Mouse (Mus musculus): ENCODE results near the gene Pik3r1. TPM values are rescaled to one million over a fixed set of nuclear protein-coding genes. Genes with fewer than 3 reads are reported as not detected.

Gene Pik3r1
- polyA plus RNA-seq, 1 experiment from 2014 or later, result 25.5 TPM

DNA sequence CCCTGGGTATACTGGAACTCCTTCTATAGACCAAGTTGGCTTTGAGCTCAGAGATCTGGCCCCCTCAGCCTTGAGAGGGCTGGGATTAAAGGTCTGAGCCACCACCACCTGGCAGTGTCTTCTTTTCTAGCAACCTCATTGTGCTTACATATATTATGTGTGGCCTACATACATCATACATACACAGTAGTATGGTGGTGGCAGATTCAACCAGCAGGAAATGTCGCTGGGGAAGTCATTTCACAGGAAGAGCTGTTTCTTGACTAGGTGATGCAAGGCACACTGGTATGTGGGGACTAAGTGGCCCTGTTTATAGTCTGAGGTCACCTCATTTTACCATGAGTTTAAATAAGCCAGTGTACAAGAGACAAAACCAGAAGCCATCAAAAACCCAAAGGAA lies 87.9 kb downstream of the Pik3r1 start:
- 95% methylated on average over 1 of the region's 1 CpGs for WGBS
- H3K9ac ChIP-seq (ENCODE audit: low read length), result no peak overlapping the region
- H3K4me1 ChIP-seq (ENCODE audit: control insufficient read depth, insufficient read depth, low read length), result no peaks in the 10 kb centered on the region
- no peaks in the 10 kb centered on the region for H3K9me3 ChIP-seq (ENCODE audit: control insufficient read depth, low read length)
- H3K27me3 ChIP-seq (ENCODE audit: control insufficient read depth, insufficient read depth, low read length), result no peaks in the 10 kb centered on the region
- ATAC-seq (ENCODE audit: insufficient read depth, low FRiP score, low TSS enrichment) (no peak), DNase-seq (ENCODE audit: low spot score) (no peak)
- H3K36me3 ChIP-seq (ENCODE audit: control insufficient read depth, insufficient read depth, low read length), result 0 out of 2 replicates have a peak, but pooled peaks cover 1% of the 10 kb centered on the region
- H3K27ac ChIP-seq (ENCODE audit: low read depth, low read length), result no peak overlapping the region
- no peak overlapping the region for H3K4me3 ChIP-seq (ENCODE audit: low read depth, low read length)
- H3K4me2 ChIP-seq (ENCODE audit: low read depth), result no peak overlapping the region

DNA sequence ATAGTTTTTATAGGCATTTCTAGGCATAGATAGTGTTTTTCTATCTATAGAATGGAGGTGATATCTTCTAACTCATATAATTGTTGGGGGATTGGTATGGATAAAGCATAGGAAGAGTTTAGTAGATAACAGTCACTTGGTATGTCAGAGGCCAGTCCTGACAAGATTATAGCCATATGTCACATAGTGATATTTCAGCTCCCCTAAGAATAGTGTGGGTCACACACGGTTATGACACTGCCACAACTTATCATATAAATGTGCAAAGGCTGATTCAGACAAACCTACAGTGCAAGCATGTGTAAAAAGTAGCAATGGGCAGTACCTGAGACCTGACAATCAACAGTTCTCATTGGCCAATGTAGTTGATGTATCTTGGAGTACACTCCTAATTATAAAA lies 89.0 kb downstream of the Pik3r1 start:
- ATAC-seq (ENCODE audit: insufficient read depth, low FRiP score, low TSS enrichment) (no peak), DNase-seq (ENCODE audit: low spot score) (no peak)
- Histone ChIP-seq H3K27me3 (ENCODE audit: control insufficient read depth, insufficient read depth, low read length) (no peaks in the 10 kb centered on the region), H3K9me3 (ENCODE audit: control insufficient read depth, low read length) (no peaks in the 10 kb centered on the region), H3K4me2 (ENCODE audit: low read depth) (no peak overlapping the region), H3K9ac (ENCODE audit: low read length) (no peak overlapping the region), H3K36me3 (ENCODE audit: control insufficient read depth, insufficient read depth, low read length) (no peaks in the 10 kb centered on the region), H3K4me1 (ENCODE audit: control insufficient read depth, insufficient read depth, low read length) (no peaks in the 10 kb centered on the region), H3K27ac (ENCODE audit: low read depth, low read length) (no peak overlapping the region), H3K4me3 (ENCODE audit: low read depth, low read length) (no peak overlapping the region)
- WGBS, result 85% methylated on average over 1 of the region's 1 CpGs

DNA sequence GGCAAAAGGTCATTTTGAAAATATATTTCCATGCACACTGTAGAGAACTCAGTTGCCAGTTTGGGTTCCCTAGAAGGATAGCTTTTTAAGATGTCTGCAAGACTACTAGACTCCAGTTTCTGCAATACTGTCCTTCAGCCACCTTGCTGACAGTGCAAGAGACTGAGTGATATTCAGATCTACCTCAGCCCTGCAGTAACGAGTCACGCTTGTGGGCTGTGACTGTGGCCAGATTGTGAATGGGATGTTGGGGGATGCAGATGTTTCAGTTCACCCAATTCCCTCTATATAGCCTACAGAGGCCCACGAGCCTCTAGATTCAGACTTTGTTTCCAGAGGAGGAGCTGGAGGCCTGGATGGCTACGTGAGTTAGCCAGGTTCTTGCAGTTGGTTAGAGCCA lies 90.0 kb downstream of the Pik3r1 start:
- Histone ChIP-seq H3K36me3 (ENCODE audit: control insufficient read depth, insufficient read depth, low read length) (no peaks in the 10 kb centered on the region), H3K4me3 (ENCODE audit: low read depth, low read length) (no peak overlapping the region), H3K27ac (ENCODE audit: low read depth, low read length) (no peak overlapping the region), H3K4me2 (ENCODE audit: low read depth) (no peak overlapping the region), H3K4me1 (ENCODE audit: control insufficient read depth, insufficient read depth, low read length) (no peaks in the 10 kb centered on the region), H3K9me3 (ENCODE audit: control insufficient read depth, low read length) (no peaks in the 10 kb centered on the region), H3K27me3 (ENCODE audit: control insufficient read depth, insufficient read depth, low read length) (no peaks in the 10 kb centered on the region), H3K9ac (ENCODE audit: low read length) (no peak overlapping the region)
- WGBS, result 88% methylated on average over 4 of the region's 4 CpGs
- ATAC-seq (ENCODE audit: insufficient read depth, low FRiP score, low TSS enrichment), result no peak
- no peak for DNase-seq (ENCODE audit: low spot score)

DNA sequence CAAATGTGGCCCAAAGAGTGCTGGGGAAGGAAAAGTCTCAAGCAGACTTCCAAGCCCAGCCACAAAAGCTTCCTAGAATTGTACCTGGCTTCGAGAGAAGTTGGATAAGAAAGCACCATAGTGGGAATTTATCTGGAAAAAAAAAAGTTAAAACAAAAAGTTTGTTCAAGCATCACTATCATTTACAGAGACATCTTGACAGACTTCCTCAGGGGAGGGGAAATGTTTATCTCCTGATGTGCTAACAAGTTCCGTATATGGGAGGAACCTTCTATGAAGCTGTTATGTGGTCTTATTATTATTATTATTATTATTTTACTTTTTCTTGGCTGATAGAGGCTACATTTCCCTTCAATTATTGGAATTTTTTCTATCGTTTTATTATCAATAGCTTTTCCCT lies 94.1 kb downstream of the Pik3r1 start:
- DNase-seq (ENCODE audit: low spot score) (no peak), ATAC-seq (ENCODE audit: insufficient read depth, low FRiP score, low TSS enrichment) (no peak)
- Histone ChIP-seq H3K9ac (ENCODE audit: low read length) (no peak overlapping the region), H3K9me3 (ENCODE audit: control insufficient read depth, low read length) (no peaks in the 10 kb centered on the region), H3K27me3 (ENCODE audit: control insufficient read depth, insufficient read depth, low read length) (no peaks in the 10 kb centered on the region), H3K36me3 (ENCODE audit: control insufficient read depth, insufficient read depth, low read length) (no peaks in the 10 kb centered on the region), H3K4me1 (ENCODE audit: control insufficient read depth, insufficient read depth, low read length) (no peaks in the 10 kb centered on the region), H3K4me2 (ENCODE audit: low read depth) (no peak overlapping the region), H3K4me3 (ENCODE audit: low read depth, low read length) (no peak overlapping the region), H3K27ac (ENCODE audit: low read depth, low read length) (no peak overlapping the region)
- WGBS, result 89% methylated on average over 3 of the region's 3 CpGs

DNA sequence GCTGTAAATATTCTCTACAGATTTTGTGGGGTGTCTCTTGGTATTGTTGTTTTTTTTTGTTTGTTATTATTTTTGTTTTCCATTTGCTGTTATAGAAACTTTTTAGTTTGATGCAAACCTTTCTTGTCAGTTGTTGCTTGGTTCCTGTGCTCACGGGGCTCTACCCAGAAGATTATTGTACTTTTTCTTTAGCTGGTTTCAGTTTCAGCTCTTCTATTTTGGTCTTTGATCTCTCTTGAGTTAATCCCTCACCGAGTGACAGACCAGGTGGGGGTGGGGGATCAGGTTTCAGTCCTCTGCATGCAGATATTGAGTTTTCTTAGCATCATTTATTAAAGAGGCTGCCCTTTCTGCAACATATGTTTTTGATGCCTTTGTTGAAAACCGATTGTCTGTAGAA lies 99.2 kb downstream of the Pik3r1 start:
- Histone ChIP-seq H3K9me3 (ENCODE audit: control insufficient read depth, low read length) (no peaks in the 10 kb centered on the region), H3K4me2 (ENCODE audit: low read depth) (no peak overlapping the region), H3K27ac (ENCODE audit: low read depth, low read length) (no peak overlapping the region), H3K27me3 (ENCODE audit: control insufficient read depth, insufficient read depth, low read length) (no peaks in the 10 kb centered on the region), H3K4me1 (ENCODE audit: control insufficient read depth, insufficient read depth, low read length) (no peaks in the 10 kb centered on the region), H3K4me3 (ENCODE audit: low read depth, low read length) (no peak overlapping the region), H3K9ac (ENCODE audit: low read length) (no peak overlapping the region), H3K36me3 (ENCODE audit: control insufficient read depth, insufficient read depth, low read length) (no peaks in the 10 kb centered on the region)
- peak; percentile 14 for DNase-seq (ENCODE audit: low spot score)
- 54% methylated on average over 3 of the region's 3 CpGs for WGBS
- ATAC-seq (ENCODE audit: insufficient read depth, low FRiP score, low TSS enrichment), result no peak

DNA sequence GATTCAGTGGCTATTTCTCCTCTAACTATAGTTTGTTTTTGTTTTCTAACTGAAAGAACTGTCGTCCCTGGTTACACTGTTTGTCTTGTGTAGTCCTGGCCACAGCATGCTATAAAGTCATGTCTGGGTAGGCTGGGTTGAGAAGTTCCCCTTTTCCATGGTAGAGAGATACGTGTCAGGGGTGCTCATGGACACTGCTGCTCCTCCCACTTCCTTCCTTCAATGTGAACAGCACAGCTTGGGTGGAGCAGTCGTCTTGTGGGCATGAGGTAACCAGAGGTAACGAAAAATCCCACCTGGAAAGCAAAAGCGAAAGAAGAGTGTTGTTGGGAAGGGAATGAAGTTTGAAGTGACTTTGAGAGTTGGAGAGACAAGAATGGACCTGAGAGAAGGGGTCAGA lies 104.0 kb downstream of the Pik3r1 start:
- Histone ChIP-seq H3K9me3 (ENCODE audit: control insufficient read depth, low read length) (no peaks in the 10 kb centered on the region), H3K4me1 (ENCODE audit: control insufficient read depth, insufficient read depth, low read length) (no peaks in the 10 kb centered on the region), H3K4me2 (ENCODE audit: low read depth) (no peak overlapping the region), H3K27me3 (ENCODE audit: control insufficient read depth, insufficient read depth, low read length) (no peaks in the 10 kb centered on the region), H3K9ac (ENCODE audit: low read length) (no peak overlapping the region), H3K4me3 (ENCODE audit: low read depth, low read length) (no peak overlapping the region), H3K36me3 (ENCODE audit: control insufficient read depth, insufficient read depth, low read length) (no peaks in the 10 kb centered on the region), H3K27ac (ENCODE audit: low read depth, low read length) (no peak overlapping the region)
- ATAC-seq (ENCODE audit: insufficient read depth, low FRiP score, low TSS enrichment) (no peak), DNase-seq (ENCODE audit: low spot score) (no peak)
- WGBS, result 83% methylated on average over 5 of the region's 5 CpGs

DNA sequence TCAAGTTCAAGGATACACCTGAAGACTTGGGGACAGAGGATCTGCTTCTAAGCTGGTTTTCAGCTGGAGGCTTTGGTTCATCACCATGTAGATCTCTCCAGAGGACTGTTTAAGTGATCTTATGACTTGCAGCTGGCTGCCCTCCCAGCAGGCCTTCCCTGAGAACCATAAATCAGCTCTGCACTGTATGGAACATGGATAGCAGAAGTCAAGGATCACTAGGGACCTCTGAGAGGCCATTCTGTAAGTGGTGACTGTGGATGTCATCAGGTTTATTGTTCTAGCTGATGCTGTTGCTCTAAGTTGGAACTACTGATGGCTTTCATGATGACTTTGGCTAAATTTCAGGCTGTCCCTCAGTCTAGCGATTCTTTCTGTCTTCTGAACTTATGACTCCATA lies 105.1 kb downstream of the Pik3r1 start:
- no peak for ATAC-seq (ENCODE audit: insufficient read depth, low FRiP score, low TSS enrichment)
- WGBS, result 83% methylated on average over 1 of the region's 1 CpGs

DNA sequence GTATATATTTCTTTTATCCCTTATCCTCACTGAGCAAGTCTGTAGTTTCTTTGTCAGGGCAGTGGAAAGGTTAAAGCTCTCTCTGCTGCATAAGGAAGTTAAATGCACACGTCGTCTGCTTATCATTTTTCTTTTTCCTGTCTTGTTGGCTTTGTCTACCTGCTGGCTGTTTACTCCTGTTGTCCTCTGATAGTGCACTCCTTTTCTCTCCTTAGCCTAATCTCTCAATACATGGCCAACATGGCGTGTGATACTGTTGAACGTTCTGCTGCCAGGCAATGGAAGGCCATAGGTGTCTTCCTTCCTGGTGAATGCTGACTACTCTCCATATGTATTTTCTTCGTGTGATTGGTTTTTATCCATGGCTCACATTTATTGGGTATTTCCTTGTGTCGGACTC lies 106.5 kb downstream of the Pik3r1 start:
- no peak overlapping the region for H3K9ac ChIP-seq (ENCODE audit: low read length)
- H3K9me3 ChIP-seq (ENCODE audit: control insufficient read depth, low read length), result no peaks in the 10 kb centered on the region
- H3K4me3 ChIP-seq (ENCODE audit: low read depth, low read length), result no peak overlapping the region
- no peaks in the 10 kb centered on the region for H3K4me1 ChIP-seq (ENCODE audit: control insufficient read depth, insufficient read depth, low read length)
- no peaks in the 10 kb centered on the region for H3K36me3 ChIP-seq (ENCODE audit: control insufficient read depth, insufficient read depth, low read length)
- DNase-seq (ENCODE audit: low spot score) (no peak), ATAC-seq (ENCODE audit: insufficient read depth, low FRiP score, low TSS enrichment) (no peak)
- no peaks in the 10 kb centered on the region for H3K27me3 ChIP-seq (ENCODE audit: control insufficient read depth, insufficient read depth, low read length)
- H3K27ac ChIP-seq (ENCODE audit: low read depth, low read length), result no peak overlapping the region
- WGBS, result 91% methylated on average over 6 of the region's 6 CpGs
- no peak overlapping the region for H3K4me2 ChIP-seq (ENCODE audit: low read depth)

More for the DNA sequence above, 105.1 kb downstream of the Pik3r1 start:
- H3K27me3 ChIP-seq (ENCODE audit: control insufficient read depth, insufficient read depth, low read length), result no peaks in the 10 kb centered on the region
- H3K4me2 ChIP-seq (ENCODE audit: low read depth), result no peak overlapping the region
- no peak overlapping the region for H3K4me3 ChIP-seq (ENCODE audit: low read depth, low read length)
- DNase-seq (ENCODE audit: low spot score), result no peak
- no peaks in the 10 kb centered on the region for H3K4me1 ChIP-seq (ENCODE audit: control insufficient read depth, insufficient read depth, low read length)
- no peaks in the 10 kb centered on the region for H3K9me3 ChIP-seq (ENCODE audit: control insufficient read depth, low read length)
- H3K9ac ChIP-seq (ENCODE audit: low read length), result no peak overlapping the region
- H3K27ac ChIP-seq (ENCODE audit: low read depth, low read length), result no peak overlapping the region
- no peaks in the 10 kb centered on the region for H3K36me3 ChIP-seq (ENCODE audit: control insufficient read depth, insufficient read depth, low read length)

DNA sequence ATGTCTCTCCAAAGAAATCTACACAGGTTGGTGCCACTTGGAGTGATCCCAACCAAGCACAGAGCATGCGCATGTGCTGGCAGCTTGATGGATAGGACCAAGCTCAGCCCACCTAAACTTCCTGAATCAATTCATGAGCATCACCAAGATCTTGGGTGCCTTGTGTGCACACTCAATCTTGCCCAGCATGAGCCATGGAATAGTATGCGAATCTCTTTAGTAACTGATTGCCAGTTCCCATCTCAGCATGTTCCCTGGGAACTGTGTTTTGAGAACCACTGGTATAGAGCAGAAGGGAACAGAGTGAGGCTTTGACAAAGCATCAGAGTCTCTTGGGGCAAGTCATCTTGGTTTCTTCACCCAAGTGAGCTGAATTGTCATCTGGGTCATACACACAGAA lies 107.8 kb downstream of the Pik3r1 start:
- no peak overlapping the region for H3K4me2 ChIP-seq (ENCODE audit: low read depth)
- DNase-seq (ENCODE audit: low spot score) (no peak), ATAC-seq (ENCODE audit: insufficient read depth, low FRiP score, low TSS enrichment) (no peak)
- no peaks in the 10 kb centered on the region for H3K27me3 ChIP-seq (ENCODE audit: control insufficient read depth, insufficient read depth, low read length)
- no peak overlapping the region for H3K9ac ChIP-seq (ENCODE audit: low read length)
- H3K9me3 ChIP-seq (ENCODE audit: control insufficient read depth, low read length), result no peaks in the 10 kb centered on the region
- H3K36me3 ChIP-seq (ENCODE audit: control insufficient read depth, insufficient read depth, low read length), result no peaks in the 10 kb centered on the region
- WGBS, result 95% methylated on average over 2 of the region's 2 CpGs
- no peak overlapping the region for H3K27ac ChIP-seq (ENCODE audit: low read depth, low read length)
- H3K4me3 ChIP-seq (ENCODE audit: low read depth, low read length), result no peak overlapping the region
- no peaks in the 10 kb centered on the region for H3K4me1 ChIP-seq (ENCODE audit: control insufficient read depth, insufficient read depth, low read length)
